Mouse (Mus musculus) heart, adult 2 months (tissue): ENCODE measurements around the gene Iba57.
A peak's percentile ranks its signal among the peaks of the same experiment; 100 is the strongest.

Experiments
- CTCF ChIP-seq: fragments of 200-600 bp; IDR thresholded peaks from 2 replicates; pipeline ENCODE4 v1.8.1; 2022; ENCODE audit warnings: antibody characterized with exemption, mild to moderate bottlenecking, moderate library complexity
- EP300 ChIP-seq: fragments of 200-500 bp; IDR thresholded peaks from 2 replicates; pipeline ENCODE4 v1.6.1; 2011; ENCODE audit warnings: low read depth, low read length, control low read depth; ENCODE audit not compliant: insufficient read depth
- POLR2A ChIP-seq: fragments of 200-500 bp; IDR thresholded peaks from 2 replicates; pipeline ENCODE4 v1.6.1; 2011; ENCODE audit warnings: mild to moderate bottlenecking, low read depth, low read length, control low read depth; ENCODE audit not compliant: insufficient read depth

GRCm38 (mm10) chr11:59201216-59202002 lies 37.9 kb upstream of the Iba57 start:
- no peak for TF ChIP-seq POLR2A
- no peak for TF ChIP-seq CTCF
- 0 out of 2 replicates have a peak, but pooled peaks have one; percentile 18 for TF ChIP-seq EP300
